In the genomic region with DNA sequence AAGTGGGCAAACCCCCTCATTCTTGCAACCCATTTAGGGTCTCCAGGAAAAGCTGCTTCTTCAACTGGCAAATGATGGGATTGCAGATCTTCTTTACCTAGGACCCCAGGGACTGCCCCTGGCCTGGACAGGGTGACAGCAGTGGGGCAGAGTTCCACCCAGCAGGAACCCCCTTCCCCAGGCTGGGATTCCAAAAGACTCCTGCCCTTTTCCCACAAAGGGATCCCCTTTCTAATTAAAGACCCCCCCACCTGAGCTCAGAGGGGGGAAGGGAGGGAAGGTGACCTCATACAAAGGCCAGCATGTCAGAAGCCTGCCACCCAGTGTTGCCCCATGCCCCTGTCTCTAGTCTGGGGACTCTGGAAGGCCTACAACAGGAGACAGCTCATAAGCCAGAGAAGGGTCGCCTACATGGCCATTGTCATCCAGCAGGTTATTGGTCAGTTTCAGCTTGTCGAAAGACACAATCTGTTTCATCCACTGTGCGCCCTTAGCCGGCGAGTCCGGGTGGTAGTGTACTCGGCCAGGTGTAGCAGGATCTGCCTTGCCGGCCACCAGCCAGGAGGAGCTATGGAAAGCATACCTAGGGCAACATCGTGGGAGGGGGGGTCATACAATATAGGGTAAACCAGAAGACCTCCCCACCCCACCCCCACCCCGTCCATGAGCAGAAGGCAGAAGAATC, we compare ENCODE assay signal across 29 mouse cellular contexts. TPM values are rescaled to one million over a fixed set of nuclear protein-coding genes. Genes with fewer than 3 reads are reported as not detected.
DNase-seq lines count a peak whose midpoint lies in the region; ATAC-seq lines count a peak whose summit lies in the region.
"Had no signal": no experiment of that assay in that cellular context is flagged by ENCODE, and none has a peak within 500 bp of the region (broad histone marks: within the 10 kb centered on the region; RNA-seq: fewer than 3 reads in every experiment).

No protein-coding gene starts in this region.

- H3K4me3 ChIP-seq in hindbrain, embryonic 12.5 days, result peak overlapping the region; percentile 42; the same call in 1 of the 2 replicates
- no peak overlapping the region for H3K4me3 ChIP-seq in hindbrain, embryonic 16.5 days (ENCODE audit: low read length)
- H3K4me3 ChIP-seq in midbrain, embryonic 10.5 days, result no peak overlapping the region
- no peak overlapping the region for H3K4me3 ChIP-seq in midbrain, embryonic 15.5 days
- H3K4me3 ChIP-seq in embryonic facial prominence, embryonic 14.5 days (ENCODE audit: low read depth, low read length), result peak overlapping the region; percentile 55
- H3K4me3 ChIP-seq: erythroblast, embryonic 14.5 days; forebrain, embryonic 12.5 days; kidney, embryonic 15.5 days; liver, embryonic 15.5 days had no signal

- H3K9me3 ChIP-seq in hindbrain, embryonic 12.5 days (replicated peaks), result no peaks in the 10 kb centered on the region
- no peaks in the 10 kb centered on the region; the same call in 1 of the 2 replicates for H3K9me3 ChIP-seq in hindbrain, embryonic 16.5 days (ENCODE audit: control insufficient read depth, low read length)
- H3K9me3 ChIP-seq in midbrain, embryonic 10.5 days (replicated peaks), result no peaks in the 10 kb centered on the region
- H3K9me3 ChIP-seq in midbrain, embryonic 15.5 days, result no peaks in the 10 kb centered on the region
- H3K9me3 ChIP-seq in embryonic facial prominence, embryonic 14.5 days (ENCODE audit: control insufficient read depth, low read length), result no peaks in the 10 kb centered on the region
- H3K9me3 ChIP-seq: forebrain, embryonic 12.5 days; kidney, embryonic 15.5 days; liver, embryonic 15.5 days had no signal

- peaks cover 38% of the 10 kb centered on the region for H3K4me1 ChIP-seq in hindbrain, embryonic 12.5 days
- H3K4me1 ChIP-seq in hindbrain, embryonic 16.5 days (ENCODE audit: control insufficient read depth, insufficient read depth, low read depth, low read length), result peaks cover 30% of the 10 kb centered on the region
- peaks cover 55% of the 10 kb centered on the region for H3K4me1 ChIP-seq in midbrain, embryonic 10.5 days
- peaks cover 36% of the 10 kb centered on the region for H3K4me1 ChIP-seq in midbrain, embryonic 15.5 days
- H3K4me1 ChIP-seq in embryonic facial prominence, embryonic 14.5 days (ENCODE audit: control insufficient read depth, insufficient read depth, low read length), result peaks cover 28% of the 10 kb centered on the region

- no peak for ATAC-seq in hindbrain, embryonic 12.5 days (ENCODE audit: low FRiP score)
- no peak for ATAC-seq in hindbrain, embryonic 16.5 days
- ATAC-seq in midbrain, embryonic 15.5 days (replicated peaks), result no peak
- ATAC-seq in embryonic facial prominence, embryonic 14.5 days (ENCODE audit: low read depth), result no peak
- ATAC-seq: Patski had no signal

- H3K9ac ChIP-seq in hindbrain, embryonic 12.5 days, result no peak overlapping the region
- no peak overlapping the region for H3K9ac ChIP-seq in hindbrain, embryonic 16.5 days (ENCODE audit: low read depth, low read length)
- no peak overlapping the region for H3K9ac ChIP-seq in midbrain, embryonic 15.5 days
- H3K9ac ChIP-seq in embryonic facial prominence, embryonic 14.5 days (ENCODE audit: low read depth, low read length), result peak overlapping the region; percentile 75
- H3K9ac ChIP-seq: forebrain, embryonic 12.5 days; kidney, embryonic 15.5 days; liver, embryonic 15.5 days had no signal

- H3K36me3 ChIP-seq in hindbrain, embryonic 12.5 days, result no peaks in the 10 kb centered on the region
- H3K36me3 ChIP-seq in hindbrain, embryonic 16.5 days (ENCODE audit: control insufficient read depth, insufficient read depth, low read length), result no peaks in the 10 kb centered on the region
- no peaks in the 10 kb centered on the region for H3K36me3 ChIP-seq in midbrain, embryonic 10.5 days
- no peaks in the 10 kb centered on the region for H3K36me3 ChIP-seq in midbrain, embryonic 15.5 days (replicated peaks)
- H3K36me3 ChIP-seq in embryonic facial prominence, embryonic 14.5 days (ENCODE audit: control insufficient read depth, insufficient read depth, low read length), result no peaks in the 10 kb centered on the region
- H3K36me3 ChIP-seq: forebrain, embryonic 12.5 days; G1E; kidney, embryonic 15.5 days; liver, embryonic 15.5 days had no signal

- H3K27me3 ChIP-seq in hindbrain, embryonic 12.5 days, result peaks cover 96% of the 10 kb centered on the region
- H3K27me3 ChIP-seq in hindbrain, embryonic 16.5 days (replicated peaks; ENCODE audit: control insufficient read depth, insufficient read depth, low read length), result peaks cover 79% of the 10 kb centered on the region
- peaks cover 99% of the 10 kb centered on the region for H3K27me3 ChIP-seq in midbrain, embryonic 10.5 days (ENCODE audit: low read depth, poor library complexity, severe bottlenecking)
- H3K27me3 ChIP-seq in midbrain, embryonic 15.5 days (replicated peaks), result peaks cover 95% of the 10 kb centered on the region
- peaks cover 95% of the 10 kb centered on the region for H3K27me3 ChIP-seq in embryonic facial prominence, embryonic 14.5 days (replicated peaks; ENCODE audit: control insufficient read depth, insufficient read depth, low read length)
- H3K27me3 ChIP-seq: CH12.LX had no signal

- peak; percentile 22 for DNase-seq in midbrain, embryonic 10.5 days (ENCODE audit: low spot score)
- DNase-seq in embryonic facial prominence, embryonic 14.5 days (ENCODE audit: low spot score), result no peak
- no peak for DNase-seq in cerebellum, postnatal 25 days
- DNase-seq in frontal cortex, postnatal 25 days (ENCODE audit: low spot score in 2 of 2), result no peak
- DNase-seq: adrenal gland, adult 2 months; B cell, adult 2 months; cerebellum, adult 11 months; cerebellum, postnatal 14 days; gastrocnemius, postnatal 36 days; heart, postnatal 36 days; kidney, adult 11 months; kidney, postnatal 36 days; layer of hippocampus, postnatal 36 days; liver; retina, postnatal 1 day; right cerebral cortex, postnatal 25 days; spleen, adult 18-20 months had no signal

- no peak overlapping the region for H3K27ac ChIP-seq in hindbrain, embryonic 12.5 days
- H3K27ac ChIP-seq in hindbrain, embryonic 16.5 days (ENCODE audit: low read depth, low read length), result no peak overlapping the region
- no peak overlapping the region for H3K27ac ChIP-seq in midbrain, embryonic 10.5 days (replicated peaks)
- H3K27ac ChIP-seq in midbrain, embryonic 15.5 days, result no peak overlapping the region
- H3K27ac ChIP-seq in embryonic facial prominence, embryonic 14.5 days (replicated peaks; ENCODE audit: low read depth, low read length), result no peak overlapping the region
- H3K27ac ChIP-seq: forebrain, embryonic 12.5 days; kidney, embryonic 15.5 days; liver, embryonic 15.5 days; macrophage had no signal

- H3K4me2 ChIP-seq in hindbrain, embryonic 12.5 days (replicated peaks), result peak overlapping the region; percentile 62; the same call in 1 of the 2 replicates
- H3K4me2 ChIP-seq in hindbrain, embryonic 16.5 days (ENCODE audit: low read length), result no peak overlapping the region
- no peak overlapping the region for H3K4me2 ChIP-seq in midbrain, embryonic 15.5 days
- H3K4me2 ChIP-seq in embryonic facial prominence, embryonic 14.5 days (ENCODE audit: low read depth, low read length), result peak overlapping the region; percentile 87
- H3K4me2 ChIP-seq: forebrain, embryonic 12.5 days; kidney, embryonic 15.5 days; liver, embryonic 15.5 days had no signal

- 12% methylated on average over 10 of the region's 10 CpGs for WGBS in hindbrain, embryonic 12.5 days
- 13% methylated on average over 10 of the region's 10 CpGs for WGBS in hindbrain, embryonic 16.5 days
- 9% methylated on average over 10 of the region's 10 CpGs for WGBS in midbrain, embryonic 10.5 days
- 6% methylated on average over 10 of the region's 10 CpGs for WGBS in midbrain, embryonic 15.5 days
- WGBS in embryonic facial prominence, embryonic 14.5 days, result 31% methylated on average over 10 of the region's 10 CpGs

RNA-seq across cellular contexts. Expression of a gene that starts 6.7 kb away (rescaled TPM):
- polyA plus RNA-seq in hindbrain, embryonic 12.5 days (2016; fragmentation: Nextera tagmentation; extraction: Ambion mirVana), result 15.4 and 15.5 TPM in 2 replicates
- 0.89 and 0.90 TPM in 2 replicates for polyA plus RNA-seq in hindbrain, embryonic 16.5 days (2015; fragmentation: Nextera tagmentation; extraction: Ambion mirVana)
- polyA plus RNA-seq in midbrain, embryonic 10.5 days (2016; fragmentation: Nextera tagmentation; extraction: Ambion mirVana), result 0.97 and 1.7 TPM in 2 replicates
- polyA plus RNA-seq in midbrain, embryonic 15.5 days (2015; fragmentation: Nextera tagmentation; extraction: Ambion mirVana), result 0.80 and 0.98 TPM in 2 replicates
- 10.5 and 12.4 TPM in 2 replicates for polyA plus RNA-seq in embryonic facial prominence, embryonic 14.5 days (2014; fragmentation: Nextera tagmentation; extraction: Ambion mirVana)
- polyA plus RNA-seq: erythroblast, embryonic 14.5 days; G1E; macrophage had no signal

RNA-seq across cellular contexts. Expression of a gene that starts 38.4 kb away (rescaled TPM):
- polyA plus RNA-seq in hindbrain, embryonic 12.5 days (2016; fragmentation: Nextera tagmentation; extraction: Ambion mirVana), result 10.1 and 11.1 TPM in 2 replicates
- 9.6 and 9.7 TPM in 2 replicates for polyA plus RNA-seq in hindbrain, embryonic 16.5 days (2015; fragmentation: Nextera tagmentation; extraction: Ambion mirVana)
- polyA plus RNA-seq in midbrain, embryonic 10.5 days (2016; fragmentation: Nextera tagmentation; extraction: Ambion mirVana), result 4.5 and 4.6 TPM in 2 replicates
- polyA plus RNA-seq in midbrain, embryonic 15.5 days (2015; fragmentation: Nextera tagmentation; extraction: Ambion mirVana), result 13.1 and 13.7 TPM in 2 replicates
- 3.0 and 3.1 TPM in 2 replicates for polyA plus RNA-seq in embryonic facial prominence, embryonic 14.5 days (2014; fragmentation: Nextera tagmentation; extraction: Ambion mirVana)

RNA-seq across cellular contexts. Expression of a gene that starts 42.4 kb away (rescaled TPM):
- 12.6 and 13.5 TPM in 2 replicates for polyA plus RNA-seq in hindbrain, embryonic 12.5 days (2016; fragmentation: Nextera tagmentation; extraction: Ambion mirVana)
- 18.7 and 22.6 TPM in 2 replicates for polyA plus RNA-seq in hindbrain, embryonic 16.5 days (2015; fragmentation: Nextera tagmentation; extraction: Ambion mirVana)
- 3.7 and 5.8 TPM in 2 replicates for polyA plus RNA-seq in midbrain, embryonic 10.5 days (2016; fragmentation: Nextera tagmentation; extraction: Ambion mirVana)
- polyA plus RNA-seq in midbrain, embryonic 15.5 days (2015; fragmentation: Nextera tagmentation; extraction: Ambion mirVana), result 22.8 and 23.3 TPM in 2 replicates
- 2.4 and 2.6 TPM in 2 replicates for polyA plus RNA-seq in embryonic facial prominence, embryonic 14.5 days (2014; fragmentation: Nextera tagmentation; extraction: Ambion mirVana)
- polyA plus RNA-seq: G1E; macrophage; thymus, postnatal 0 days had no signal

RNA-seq across cellular contexts. Expression of a gene that starts 45.9 kb away (rescaled TPM):
- 98.7 and 105 TPM in 2 replicates for polyA plus RNA-seq in hindbrain, embryonic 12.5 days (2016; fragmentation: Nextera tagmentation; extraction: Ambion mirVana)
- 230 and 249 TPM in 2 replicates for polyA plus RNA-seq in hindbrain, embryonic 16.5 days (2015; fragmentation: Nextera tagmentation; extraction: Ambion mirVana)
- 31.2 and 42.8 TPM in 2 replicates for polyA plus RNA-seq in midbrain, embryonic 10.5 days (2016; fragmentation: Nextera tagmentation; extraction: Ambion mirVana)
- 223 and 229 TPM in 2 replicates for polyA plus RNA-seq in midbrain, embryonic 15.5 days (2015; fragmentation: Nextera tagmentation; extraction: Ambion mirVana)
- 34.1 and 43.5 TPM in 2 replicates for polyA plus RNA-seq in embryonic facial prominence, embryonic 14.5 days (2014; fragmentation: Nextera tagmentation; extraction: Ambion mirVana)
- polyA plus RNA-seq: erythroblast, embryonic 14.5 days; G1E had no signal

Comparison
In these comparisons a context has a peak if more than half of its experiments do, and no peak if none do; other contexts are left out.
1. H3K4me2 ChIP-seq: peak in hindbrain, embryonic 12.5 days (single experiment) and embryonic facial prominence, embryonic 14.5 days (single experiment); none in hindbrain, embryonic 16.5 days (single experiment) and midbrain, embryonic 15.5 days (single experiment).
2. H3K4me3 ChIP-seq: peak in hindbrain, embryonic 12.5 days (single experiment) and embryonic facial prominence, embryonic 14.5 days (single experiment); none in hindbrain, embryonic 16.5 days (single experiment), midbrain, embryonic 10.5 days (single experiment) and midbrain, embryonic 15.5 days (single experiment).